Mouse (Mus musculus) liver, embryonic 14.5 days (tissue): ENCODE results near the gene Mfsd2b.

ENCODE experiments used
- CTCF ChIP-seq: IDR thresholded peaks from 2 replicates; pipeline ENCODE4 v1.5.1; 2016; ENCODE audit warnings: antibody characterized with exemption, low read depth, control low read depth
- EP300 ChIP-seq: IDR thresholded peaks from 2 replicates; pipeline ENCODE4 v1.6.1; 2016; ENCODE audit warnings: antibody characterized with exemption, low read depth

DNA sequence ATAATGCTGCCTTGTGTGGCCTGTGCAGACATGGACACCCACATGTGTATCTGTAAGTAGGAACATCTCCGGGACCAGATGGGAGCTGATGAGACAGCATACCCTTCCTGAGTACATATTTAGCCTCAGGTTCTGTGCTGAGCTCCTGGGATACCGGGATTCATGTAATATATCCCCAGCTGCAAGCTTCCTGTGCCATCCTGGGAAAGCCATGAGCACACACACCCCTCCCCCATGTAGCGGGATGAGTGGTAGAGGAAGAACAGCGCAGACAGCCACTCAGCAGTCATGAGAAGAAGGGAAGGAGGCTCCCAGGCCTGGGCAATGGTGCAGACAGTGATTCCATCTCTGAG lies 9.8 kb downstream of the Mfsd2b start:
- TF ChIP-seq CTCF (no peak), EP300 (no peak)
